Mouse (Mus musculus) C2C12 (cell line): ENCODE data around the gene Dxo. TPM values are rescaled to one million over a fixed set of nuclear protein-coding genes. Genes with fewer than 3 reads are reported as not detected.
"Not testable (repeated sequence)": the region's sequence is repeated elsewhere in the genome, so short reads cannot be mapped to it uniquely, and the experiment has no call there.

Experiments used
- H3K27me3 ChIP-seq: one replicate; pipeline ENCODE4 v1.6.1; 2011; ENCODE audit not compliant: control insufficient read depth, insufficient read depth, insufficient read length
- H3K36me3 ChIP-seq: one replicate; pipeline ENCODE4 v1.6.1; 2011; ENCODE audit not compliant: control insufficient read depth, insufficient read depth
- H3K4me3 ChIP-seq: one replicate; pipeline ENCODE4 v1.5.1; 2011; ENCODE audit warnings: mild to moderate bottlenecking, control low read depth; ENCODE audit not compliant: poor library complexity, insufficient read depth, severe bottlenecking
- H3K79me2 ChIP-seq: one replicate; pipeline ENCODE4 v1.6.1; 2011; ENCODE audit not compliant: control insufficient read depth, insufficient read depth
- H3K79me3 ChIP-seq: one replicate; pipeline ENCODE4 v1.6.1; 2011; ENCODE audit warnings: low read depth, control low read depth
- H3ac ChIP-seq: one replicate; pipeline ENCODE3; 2011; ENCODE audit warnings: low read depth; ENCODE audit not compliant: control insufficient read depth, insufficient read length
- CEBPB ChIP-seq: IDR thresholded peaks from one replicate; pipeline ENCODE4 v1.6.1; 2011; ENCODE audit warnings: low read depth, mild to moderate bottlenecking, control low read depth, moderate library complexity
- CTCF ChIP-seq: IDR thresholded peaks from one replicate; pipeline ENCODE4 v1.5.1; 2011; ENCODE audit not compliant: control insufficient read depth, insufficient read depth, insufficient read length
- FOSL1 ChIP-seq: IDR thresholded peaks from one replicate; pipeline ENCODE4 v1.8.0; 2011; ENCODE audit warnings: mild to moderate bottlenecking, low read length; ENCODE audit not compliant: poor library complexity, insufficient read depth, severe bottlenecking
- MAX ChIP-seq: IDR thresholded peaks from one replicate; pipeline ENCODE4 v1.6.1; 2011; ENCODE audit warnings: mild to moderate bottlenecking, control low read depth
- MYOD1 ChIP-seq: IDR thresholded peaks from one replicate; pipeline ENCODE4 v1.6.1; 2011; ENCODE audit warnings: low read depth; ENCODE audit not compliant: control insufficient read depth, insufficient read length
- MYOG ChIP-seq: IDR thresholded peaks from one replicate; pipeline ENCODE4 v1.6.1; 2011; ENCODE audit not compliant: control insufficient read depth, insufficient read length; ENCODE audit errors: extremely low read depth
- USF1 ChIP-seq: IDR thresholded peaks from one replicate; pipeline ENCODE4 v1.6.1; 2011; ENCODE audit warnings: low read depth, mild to moderate bottlenecking, control low read depth, moderate library complexity
- long read RNA-seq, 2 experiments: library from polyadenylated mRNA; unstranded; transcript quantifications; one replicate each; pipeline ENCODE4 v2.0.0; 2019 to 2020
- polyA plus RNA-seq: library from polyadenylated mRNA; unstranded; fragments of >200 nt; fragmentation: generic; extraction: Trizol; gene quantifications from one replicate; pipeline ENCODE4 v1.2.1, GENCODE M21; 2012; ENCODE audit warnings: missing spikeins

Gene Dxo
- polyA plus RNA-seq = 27.2 TPM
- long read RNA-seq, experiment 1, transcript Dxo-201 (7 exons, 1,519 nt) = minor isoform, 10 of 36 reads
- long read RNA-seq, experiment 1, transcript Dxo-211 (7 exons, 1,447 nt) = major isoform, 11 of 36 reads
- long read RNA-seq, experiment 1, partial matches to known transcripts = 12 of 36 reads
- long read RNA-seq, experiment 1, other reads (novel, unspliced or antisense) = 3 of 36 reads
- long read RNA-seq, experiment 2, transcript Dxo-201 (7 exons, 1,519 nt) = minor isoform, 13 of 71 reads
- long read RNA-seq, experiment 2, transcript Dxo-211 (7 exons, 1,447 nt) = major isoform, 21 of 71 reads
- long read RNA-seq, experiment 2, partial matches to known transcripts = 27 of 71 reads
- long read RNA-seq, experiment 2, other reads (novel, unspliced or antisense) = 10 of 71 reads

DNA sequence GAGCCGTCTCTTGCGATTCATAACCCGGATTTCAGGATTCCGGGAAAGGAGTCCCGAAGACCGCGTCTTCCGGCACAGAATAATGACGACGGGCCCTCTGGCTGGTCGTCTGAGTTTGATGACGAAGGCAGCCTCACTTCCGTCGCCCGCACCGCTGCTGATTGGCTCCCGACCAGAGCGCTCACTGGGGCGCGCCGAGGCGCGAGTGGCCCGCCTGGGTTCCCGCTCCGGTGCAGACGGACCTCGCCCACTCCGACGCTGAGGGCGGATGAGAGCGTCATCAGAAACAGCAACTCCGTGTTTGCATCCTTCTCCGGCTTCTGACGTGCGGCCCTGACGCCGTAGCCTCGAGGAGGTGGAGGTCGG, at the start of gene Dxo, which contains the start of gene Stk19:
Gene Dxo, plus strand, starts transcription at position 164 of the 366 bp plus-strand sequence.
Gene Stk19, minus strand, starts transcription at position 90 of the 366 bp plus-strand sequence.
- H3K79me3 ChIP-seq = peaks cover 17% of the 10 kb centered on the region
- H3K4me3 ChIP-seq = peak within 1 kb of the TSS; percentile 80
- no peak for TF ChIP-seq USF1
- peak; percentile 18 for TF ChIP-seq MAX
- no peak for TF ChIP-seq MYOG
- H3K36me3 ChIP-seq = peaks cover 24% of the 10 kb centered on the region
- peaks cover 48% of the 10 kb centered on the region for H3K79me2 ChIP-seq
- no peaks in the 10 kb centered on the region for H3K27me3 ChIP-seq
- H3ac ChIP-seq = peak within 1 kb of the TSS; percentile 88

DNA sequence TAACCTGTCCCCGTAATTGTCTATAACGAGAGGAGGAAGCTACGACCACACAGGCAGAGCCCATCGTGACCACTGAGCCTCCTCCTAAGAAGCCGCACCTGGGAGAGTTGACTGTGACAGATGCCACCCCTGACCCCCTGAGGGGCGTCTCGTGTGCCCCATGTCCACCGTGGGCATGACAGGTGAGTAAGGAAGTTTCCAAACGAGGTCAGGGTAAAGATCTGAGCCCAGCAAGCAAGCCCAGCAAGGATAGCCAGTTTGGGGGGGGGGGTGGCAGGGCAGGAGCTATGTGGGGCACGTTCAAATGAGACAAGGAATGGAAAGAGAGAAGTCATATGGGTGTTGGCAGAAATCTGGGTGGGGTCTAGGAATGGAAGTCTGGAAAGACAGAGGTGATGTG, 41.8 kb upstream of the Dxo start:
- H3K4me3 ChIP-seq = no peak overlapping the region
- no peaks in the 10 kb centered on the region for H3K79me2 ChIP-seq
- H3ac ChIP-seq = no peak overlapping the region
- no peaks in the 10 kb centered on the region for H3K36me3 ChIP-seq
- TF ChIP-seq MYOD1 (no peak), USF1 (no peak), FOSL1 (no peak), MAX (no peak), MYOG (no peak), CEBPB (no peak), CTCF (no peak)
- peaks cover 7% of the 10 kb centered on the region for H3K27me3 ChIP-seq
- no peaks in the 10 kb centered on the region for H3K79me3 ChIP-seq

GRCm38 (mm10) chr17:34795633-34796032, 41.2 kb upstream of the Dxo start:
- TF ChIP-seq MAX = no peak
- no peak overlapping the region for H3K4me3 ChIP-seq
- no peaks in the 10 kb centered on the region for H3K79me2 ChIP-seq
- no peak overlapping the region for H3ac ChIP-seq
- H3K27me3 ChIP-seq = peaks cover 8% of the 10 kb centered on the region
- no peaks in the 10 kb centered on the region for H3K79me3 ChIP-seq
- no peaks in the 10 kb centered on the region for H3K36me3 ChIP-seq

DNA sequence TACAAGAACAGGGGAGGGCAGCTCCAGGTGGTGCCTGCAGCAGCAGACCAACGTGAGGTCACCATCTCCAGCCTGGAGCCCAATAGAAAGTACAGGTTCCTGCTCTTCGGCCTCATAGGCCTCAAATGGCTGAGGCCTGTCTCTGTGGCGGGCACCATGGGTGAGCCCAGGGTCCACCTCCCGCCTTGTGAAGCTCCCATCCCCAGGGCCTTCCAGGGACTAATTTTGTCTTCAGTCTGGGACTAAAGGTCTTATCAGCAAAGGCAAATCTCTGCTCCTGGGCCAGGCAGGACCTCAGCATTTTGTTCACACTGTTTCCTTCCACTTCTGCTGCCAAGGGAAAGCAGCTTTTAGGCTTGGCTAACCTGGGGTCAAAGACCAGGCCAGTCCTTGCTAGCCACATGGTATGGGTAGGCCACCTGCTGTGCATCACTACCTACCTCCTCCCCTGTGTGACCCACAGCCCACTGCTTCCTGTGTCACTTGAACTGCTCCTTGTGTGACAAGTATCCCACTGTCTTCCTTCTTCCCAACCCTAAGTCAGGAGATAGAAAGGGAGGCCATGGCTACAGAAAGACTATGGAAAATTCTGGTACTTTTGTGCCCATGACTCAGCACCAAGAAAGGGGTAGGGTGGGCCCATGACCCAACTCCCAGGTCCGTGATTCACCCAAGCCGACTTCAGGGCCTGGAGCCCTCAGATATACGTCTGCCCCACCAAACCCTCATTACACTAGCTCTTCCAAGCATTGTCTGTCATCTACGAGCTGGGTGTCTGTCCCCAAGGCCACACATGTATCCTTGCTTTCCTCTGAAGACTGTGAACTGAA, 40.3 kb upstream of the Dxo start:
- no peaks in the 10 kb centered on the region for H3K36me3 ChIP-seq
- H3ac ChIP-seq = no peak overlapping the region
- no peak for TF ChIP-seq USF1
- TF ChIP-seq MYOD1 = no peak
- TF ChIP-seq MAX = no peak
- no peak for TF ChIP-seq CEBPB
- no peak for TF ChIP-seq MYOG
- TF ChIP-seq CTCF = no peak
- no peak for TF ChIP-seq FOSL1
- peaks cover 10% of the 10 kb centered on the region for H3K27me3 ChIP-seq
- no peaks in the 10 kb centered on the region for H3K79me3 ChIP-seq
- no peak overlapping the region for H3K4me3 ChIP-seq
- H3K79me2 ChIP-seq = no peaks in the 10 kb centered on the region

GRCm38 (mm10) chr17:34797211-34797995, 39.4 kb upstream of the Dxo start:
- not testable (repeated sequence) for H3K36me3 ChIP-seq, H3K79me3 ChIP-seq, H3K4me3 ChIP-seq, H3ac ChIP-seq, H3K79me2 ChIP-seq
- H3K27me3 ChIP-seq = peaks cover 10% of the 10 kb centered on the region

DNA sequence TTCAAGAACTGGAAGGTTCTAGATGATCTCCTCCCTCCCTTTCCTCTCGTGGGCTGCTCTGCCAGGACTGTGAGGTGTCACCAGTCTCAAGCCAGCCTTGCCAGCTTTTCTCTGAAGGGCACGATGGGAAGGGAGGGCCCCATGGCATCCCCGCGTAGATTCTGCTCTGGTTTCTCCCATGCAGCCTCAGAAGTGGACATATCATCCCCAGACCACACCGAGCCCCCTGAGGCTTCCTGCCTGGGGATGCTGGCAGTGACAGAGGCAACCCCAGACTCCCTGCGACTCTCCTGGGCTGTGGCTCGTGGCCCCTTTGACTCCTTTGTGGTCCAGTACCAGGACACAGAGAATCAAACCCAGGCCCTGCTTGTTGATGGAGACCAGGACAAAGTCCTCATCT, 38.7 kb upstream of the Dxo start:
- peaks cover 10% of the 10 kb centered on the region for H3K27me3 ChIP-seq
- H3ac ChIP-seq, H3K79me3 ChIP-seq, H3K36me3 ChIP-seq, H3K4me3 ChIP-seq, H3K79me2 ChIP-seq: not testable (repeated sequence)
